Mouse (Mus musculus): ENCODE results near the gene Frrs1l.

Gene Frrs1l

DNA sequence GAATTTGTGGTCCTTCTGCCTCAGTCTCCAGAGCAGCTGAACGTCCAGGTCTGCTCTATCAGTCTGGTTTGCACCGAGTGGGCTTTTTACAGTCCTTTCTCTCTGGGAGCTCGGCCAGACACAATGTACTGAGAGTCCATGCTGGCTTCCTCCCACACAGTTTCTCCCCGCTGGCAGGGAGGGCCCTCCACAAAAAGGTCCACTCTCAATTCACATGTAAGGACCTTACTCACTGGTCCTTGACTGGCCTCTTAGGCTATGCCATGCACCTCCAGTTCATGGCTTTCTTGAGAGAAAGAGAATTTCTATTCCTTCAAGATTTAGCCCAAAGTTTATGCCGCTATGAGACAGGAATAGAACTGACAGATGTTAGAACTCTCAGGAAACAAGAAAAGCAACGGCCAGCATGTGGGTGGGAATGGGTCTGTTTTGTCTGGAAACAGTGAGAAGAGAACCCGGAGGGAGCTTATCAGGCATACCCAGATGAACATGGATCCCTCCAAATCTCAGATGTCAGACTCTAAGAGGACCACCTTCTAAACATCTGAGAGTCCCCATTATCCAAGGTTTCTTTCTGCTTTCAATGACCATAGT lies 24.5 kb downstream of the Frrs1l start:
- no peak for DNase-seq

DNA sequence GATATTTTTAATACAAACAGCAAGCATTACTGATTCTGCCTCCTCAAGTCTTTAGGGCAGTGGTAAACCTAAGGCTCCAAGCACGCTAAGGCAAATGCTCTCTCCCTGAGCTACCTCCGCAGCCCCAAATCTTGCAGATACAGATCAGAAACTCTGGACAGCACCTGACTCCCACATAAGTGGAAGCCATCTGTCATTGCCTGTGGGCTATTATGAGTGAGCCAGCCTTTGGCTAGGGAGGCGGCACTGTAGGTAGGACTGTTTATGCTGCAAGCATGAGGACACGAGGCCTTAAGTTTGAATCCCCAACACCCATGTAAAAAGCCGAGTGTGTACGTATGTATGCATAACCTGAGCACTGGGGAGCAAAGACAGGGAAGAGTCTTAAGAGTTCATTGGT lies 26.5 kb downstream of the Frrs1l start:
- DNase-seq = no peak

- peak; percentile 46 to 48 for DNase-seq
Measured at GRCm38 (mm10) chr4:56961320-56961925, 28.8 kb downstream of the Frrs1l start.

- DNase-seq = no peak
Measured at GRCm38 (mm10) chr4:56957518-56957917, 32.7 kb downstream of the Frrs1l start.

DNA sequence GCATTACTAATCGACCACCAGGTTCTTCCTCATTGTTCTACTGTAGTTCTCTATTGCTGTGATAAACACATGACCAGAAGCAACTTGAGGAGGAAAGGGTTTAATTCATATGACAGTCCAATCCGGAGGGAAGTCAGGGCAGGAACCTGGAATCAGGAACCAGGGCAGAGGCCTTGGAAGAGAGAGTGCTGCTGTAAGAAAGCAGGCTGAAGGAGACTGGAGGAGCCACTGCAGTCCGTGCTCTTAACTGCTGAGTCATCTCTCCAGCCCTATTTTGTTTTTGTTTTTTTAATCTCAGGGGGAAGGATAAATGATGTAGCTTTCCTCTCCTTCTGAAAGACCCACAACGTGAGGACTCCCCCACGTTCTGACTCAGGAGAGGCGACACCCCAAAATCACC lies 37.0 kb downstream of the Frrs1l start:
- DNase-seq = no peak

DNA sequence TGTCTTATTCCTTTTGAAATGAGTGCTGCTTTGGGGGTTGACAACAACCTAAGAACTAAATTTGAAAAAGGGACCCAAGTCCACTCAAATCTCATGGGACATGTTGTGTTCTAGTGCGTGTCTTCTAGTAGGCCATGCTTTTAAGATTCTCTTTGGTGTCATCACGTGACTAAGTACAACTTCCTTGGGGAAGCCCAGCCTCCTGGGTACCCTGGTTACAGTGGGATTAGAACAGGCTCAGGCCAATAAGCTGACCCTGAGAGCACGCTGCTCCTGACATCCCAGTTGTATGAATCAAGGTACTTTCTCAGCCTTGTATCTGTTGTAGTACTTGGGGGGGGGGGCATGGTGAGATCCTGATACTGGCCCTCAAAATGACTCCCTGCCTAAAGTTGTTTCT lies 38.5 kb downstream of the Frrs1l start:
- DNase-seq = no peak

DNA sequence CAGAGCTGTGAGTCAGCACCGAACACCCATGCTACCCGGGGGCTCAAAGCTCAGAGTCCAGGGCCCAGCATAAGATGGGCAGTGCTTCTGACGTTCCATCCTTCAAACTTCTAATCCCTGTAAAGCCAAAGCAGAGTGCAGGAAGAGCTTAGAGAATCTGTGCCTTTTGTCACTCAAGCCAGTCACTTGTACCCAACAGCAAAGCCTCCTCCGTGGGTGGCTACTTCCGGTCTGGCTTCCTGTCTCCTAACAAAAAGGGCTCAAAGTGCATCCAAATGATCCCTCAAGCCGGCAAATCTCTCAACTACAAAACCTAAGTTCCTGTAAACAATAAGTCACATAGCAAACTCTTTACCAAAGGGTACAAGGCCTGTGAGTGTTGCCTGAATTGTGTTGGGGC lies 40.7 kb downstream of the Frrs1l start:
- no peak for DNase-seq

GRCm38 (mm10) chr4:56946641-56947640 lies 43.2 kb downstream of the Frrs1l start, which contains the start of gene Tmem245:
Gene Tmem245, minus strand, starts transcription at chr4:56947437.
- DNase-seq = peak; percentile 97 to 98

- DNase-seq = peak in 1 of 2 experiments; percentile 29
Measured at GRCm38 (mm10) chr4:56946180-56946579, 44.0 kb downstream of the Frrs1l start.

- DNase-seq = peak; percentile 65 to 70
Measured at GRCm38 (mm10) chr4:56944286-56944685, 45.9 kb downstream of the Frrs1l start.

DNA sequence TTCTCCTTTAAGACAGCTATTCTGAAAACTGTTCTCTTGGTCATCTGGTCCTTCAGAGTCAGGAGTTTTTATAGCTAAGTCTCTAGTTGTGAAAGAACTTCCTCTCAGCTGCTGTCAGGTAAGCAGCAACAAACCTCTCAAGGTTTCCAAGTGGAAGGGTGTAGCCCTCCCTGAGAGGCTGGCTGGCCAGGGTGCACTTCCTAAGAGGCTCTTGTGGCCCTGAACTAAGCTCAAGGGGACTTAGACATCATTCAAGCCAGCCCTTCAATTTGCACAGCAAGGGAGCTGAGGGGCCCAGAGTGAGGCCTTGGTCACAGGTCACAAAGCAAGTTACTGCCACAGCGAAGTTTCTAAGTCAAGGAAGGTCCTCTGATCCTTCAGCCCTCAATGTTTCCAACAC lies 46.9 kb downstream of the Frrs1l start:
- no peak for DNase-seq

- DNase-seq = no peak
Measured at GRCm38 (mm10) chr4:56942567-56942966, 47.6 kb downstream of the Frrs1l start.

DNA sequence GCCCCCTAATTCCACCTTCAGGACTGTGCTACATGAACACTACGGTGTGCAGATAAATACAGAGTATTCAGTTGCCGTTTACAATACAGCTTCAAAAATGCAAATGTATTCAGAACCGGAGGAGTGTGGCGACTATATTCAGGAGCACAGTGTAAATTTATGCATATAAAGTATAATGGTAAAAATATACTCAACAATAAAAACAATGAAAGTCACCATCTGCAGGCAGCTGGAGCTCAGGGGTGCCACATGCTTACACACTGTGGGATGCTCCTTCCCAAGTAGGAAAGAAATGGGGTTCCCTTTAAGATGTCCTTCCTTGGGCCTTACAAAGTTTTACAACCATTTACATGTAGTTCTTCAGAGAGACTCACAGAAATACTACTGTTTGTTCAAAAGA lies 48.7 kb downstream of the Frrs1l start:
- DNase-seq = no peak

DNA sequence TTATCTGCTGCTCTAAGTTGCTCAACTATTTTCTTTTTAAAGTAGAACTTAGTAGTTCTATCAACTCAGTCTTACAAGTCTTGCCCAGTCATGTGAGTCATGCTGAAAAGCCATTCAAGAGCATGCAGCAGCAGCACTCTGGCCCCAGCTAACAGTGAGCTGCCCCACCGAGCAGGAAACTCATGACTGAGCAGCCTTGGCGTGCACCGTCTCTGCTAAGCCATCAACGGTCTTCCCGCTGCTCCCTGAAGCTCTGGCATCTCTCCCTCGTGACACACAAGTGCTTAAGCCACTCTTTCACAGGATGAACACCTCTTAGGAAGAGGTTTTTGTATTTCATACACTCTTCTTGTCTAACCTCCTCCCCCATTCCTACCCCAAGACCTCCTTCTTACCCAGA lies 53.1 kb downstream of the Frrs1l start:
- peak; percentile 67 to 69 for DNase-seq

DNA sequence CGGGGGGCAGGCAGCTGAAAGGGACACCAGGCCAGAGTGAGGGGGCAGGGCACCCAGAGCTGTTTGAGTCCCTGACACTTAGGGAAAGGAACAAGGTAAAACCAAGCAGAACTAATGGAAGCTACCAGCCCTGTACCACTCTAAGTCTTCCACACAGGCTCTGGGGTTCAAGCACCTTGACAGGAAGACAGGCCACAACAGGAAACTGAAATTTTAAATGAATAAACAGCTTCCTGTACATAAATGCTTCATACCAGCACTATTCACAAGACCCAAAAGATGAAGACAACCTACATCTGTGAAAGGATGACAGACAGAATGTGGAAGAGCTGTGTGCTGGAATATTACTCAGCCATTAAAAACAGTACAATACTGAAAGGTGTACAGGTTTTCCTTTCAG lies 54.9 kb downstream of the Frrs1l start:
- DNase-seq = no peak

- no peak for DNase-seq
Measured at GRCm38 (mm10) chr4:56933154-56933553, 57.0 kb downstream of the Frrs1l start.

DNA sequence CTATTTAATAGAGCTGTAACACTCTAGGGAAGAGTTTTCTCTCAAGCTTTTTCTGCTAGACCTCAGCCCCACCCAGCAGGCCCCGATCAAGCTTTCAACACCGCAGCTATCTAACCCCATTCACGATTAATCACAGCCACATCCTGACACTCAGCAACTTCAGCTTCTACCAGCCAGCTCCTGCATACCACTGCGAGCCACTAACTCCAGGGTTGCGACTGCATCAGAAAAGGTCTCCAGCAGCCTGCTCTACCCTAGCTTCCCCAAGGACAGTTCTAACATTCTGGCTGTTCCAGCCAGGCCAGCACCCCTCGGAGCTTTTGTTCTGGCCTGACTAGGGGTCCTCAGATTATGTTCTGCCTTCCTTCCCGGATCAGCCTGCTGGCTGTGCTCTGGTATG lies 58.1 kb downstream of the Frrs1l start:
- no peak for DNase-seq

DNA sequence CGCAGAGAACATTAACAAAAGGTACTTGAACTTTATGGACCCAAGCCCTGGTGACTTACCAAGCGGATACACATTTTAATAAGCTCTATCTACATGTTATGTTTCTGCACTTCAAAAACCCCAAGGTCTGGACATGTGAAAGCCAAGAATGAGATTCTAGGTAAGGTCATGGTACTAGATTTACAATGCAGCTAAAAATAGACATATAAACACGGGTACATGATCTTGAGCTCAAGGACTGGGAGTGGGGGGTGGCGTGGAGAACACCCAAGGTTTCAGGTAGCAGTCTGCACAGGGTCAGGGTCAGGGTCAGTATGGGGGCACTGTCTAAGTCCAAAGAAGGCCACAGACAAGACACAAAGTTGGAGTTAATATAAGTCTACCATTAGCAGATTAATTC lies 59.9 kb downstream of the Frrs1l start:
- peak; percentile 29 to 41 for DNase-seq

DNA sequence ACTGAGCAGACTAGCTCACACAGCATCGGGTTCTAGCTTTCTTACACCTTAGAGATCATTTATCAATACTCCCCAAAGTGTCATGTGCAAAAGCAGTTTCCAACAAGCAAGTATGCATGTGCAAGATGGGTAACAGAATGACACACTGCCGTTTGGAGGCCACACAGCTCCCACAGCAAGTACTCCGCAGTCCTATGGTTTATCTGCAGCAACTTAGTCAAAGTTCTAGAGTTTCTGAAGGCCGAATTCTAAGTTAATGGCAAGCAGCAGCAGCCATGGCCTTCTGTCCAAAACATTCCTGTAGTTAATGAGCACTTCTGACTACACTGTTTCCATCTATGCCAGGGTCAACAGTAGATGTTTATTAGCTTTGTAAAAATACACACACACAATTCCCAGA lies 63.2 kb downstream of the Frrs1l start:
- no peak for DNase-seq

DNA sequence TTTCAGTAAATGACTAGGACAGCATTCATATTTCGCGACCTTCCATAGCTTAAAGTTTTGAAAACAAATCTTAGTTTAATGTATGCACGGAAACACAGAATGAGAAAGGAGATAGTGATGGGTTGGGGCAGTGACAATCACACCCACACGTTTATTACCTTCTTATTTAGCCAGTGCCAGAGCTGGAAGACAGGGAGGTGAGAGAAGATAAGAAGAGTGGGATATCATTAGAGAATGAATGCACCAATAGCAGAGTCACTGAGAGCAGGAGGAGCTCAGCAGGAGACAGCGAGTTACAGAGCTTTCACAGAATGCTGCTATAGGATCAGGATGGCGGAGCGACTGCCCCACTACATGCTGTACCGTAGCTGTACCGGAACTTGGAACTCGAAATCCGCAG lies 68.0 kb downstream of the Frrs1l start:
- DNase-seq = no peak

DNA sequence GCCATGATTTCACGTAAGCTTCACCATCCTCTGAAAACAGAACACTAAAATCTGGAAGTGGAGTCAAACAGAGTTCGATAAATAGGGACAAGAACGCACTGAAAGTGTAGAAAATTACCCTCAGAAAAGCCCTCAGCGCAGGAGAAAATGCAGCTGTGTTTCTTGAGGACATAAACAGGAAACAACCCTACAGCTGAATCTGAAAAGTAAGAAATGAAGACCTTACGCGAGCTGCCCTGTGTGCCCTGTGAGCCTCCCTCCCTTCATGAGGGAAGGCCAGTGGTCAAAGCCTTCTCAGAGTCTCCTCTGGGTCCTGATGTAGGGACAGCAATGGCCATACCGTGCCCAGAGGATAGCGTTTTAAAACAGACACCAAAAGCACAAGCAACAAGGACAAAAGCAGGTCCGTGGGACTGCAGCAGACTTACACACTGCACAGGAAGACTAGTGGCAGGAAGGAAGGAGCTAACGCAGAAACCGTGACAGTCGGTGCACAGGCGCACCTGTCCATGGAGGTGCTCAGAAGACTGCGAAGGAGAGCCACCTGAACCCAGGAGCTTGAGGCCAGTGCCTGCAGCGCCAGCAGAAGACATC lies 74.4 kb downstream of the Frrs1l start:
- DNase-seq = no peak

GRCm38 (mm10) chr4:56914761-56915160 lies 75.4 kb downstream of the Frrs1l start:
- DNase-seq = no peak

DNA sequence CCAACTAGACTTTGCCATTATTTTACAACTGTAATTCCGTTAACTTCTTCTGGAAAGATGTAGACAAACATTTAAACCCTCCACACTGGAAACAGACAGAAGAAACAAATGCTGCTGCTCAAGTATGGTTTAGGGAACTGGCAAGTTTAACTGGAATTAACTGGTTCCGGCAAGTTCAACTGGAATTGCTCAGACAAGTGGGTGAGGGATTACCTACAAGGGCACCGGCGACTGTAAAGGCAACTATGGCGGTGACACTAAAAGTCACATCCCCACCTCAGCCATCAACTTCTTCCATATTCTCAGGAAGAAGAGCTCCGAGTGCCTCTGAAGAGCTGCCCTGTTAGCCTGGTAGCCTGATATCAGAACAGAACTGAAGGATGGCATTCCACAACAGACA lies 75.9 kb downstream of the Frrs1l start:
- no peak for DNase-seq

Measured in kidney, postnatal 36 days (tissue).